Mouse (Mus musculus) thymus, adult 2 months (tissue): ENCODE measurements around the gene Exd2.

Experiments used
- CTCF ChIP-seq: fragments of 200-500 bp; IDR thresholded peaks from 2 replicates; pipeline ENCODE4 v1.5.1; 2012; ENCODE audit warnings: mild to moderate bottlenecking, control low read depth, low read length, moderate library complexity, borderline replicate concordance; ENCODE audit not compliant: control insufficient read depth, poor library complexity, insufficient read depth; ENCODE audit errors: extremely low read depth
- POLR2A ChIP-seq: fragments of 200-500 bp; IDR thresholded peaks from 2 replicates; pipeline ENCODE4 v1.6.1; 2012; ENCODE audit warnings: mild to moderate bottlenecking, low read length, control low read depth, moderate library complexity; ENCODE audit not compliant: control insufficient read depth, poor library complexity, insufficient read depth; ENCODE audit errors: extremely low read depth

DNA sequence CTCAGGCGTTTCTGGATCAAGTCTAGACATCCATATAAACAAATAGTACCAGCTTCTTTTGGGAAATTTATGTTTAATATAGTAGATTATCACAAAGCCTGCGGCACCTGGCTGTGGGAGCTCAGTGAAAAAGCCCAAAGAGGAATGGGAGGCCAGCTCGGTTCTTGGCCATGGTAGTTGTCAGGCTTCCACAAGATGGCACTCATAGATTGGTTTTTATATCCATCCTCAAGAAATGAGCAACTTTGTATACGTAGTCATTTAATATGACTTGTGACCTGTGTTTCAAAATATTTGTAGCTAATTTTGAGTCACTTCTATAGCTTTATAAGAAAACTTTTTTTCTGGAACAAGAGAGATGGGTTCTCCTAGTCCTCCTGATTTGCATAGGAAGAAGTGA lies 35.5 kb downstream of the Exd2 start:
- TF ChIP-seq POLR2A (no peak), CTCF (no peak)
